Mouse (Mus musculus) cerebellum, adult 2 months (tissue): Measurements from ENCODE around the gene Pik3r1. TPM values are rescaled to one million over a fixed set of nuclear protein-coding genes. Genes with fewer than 3 reads are reported as not detected.

Experiments used
- DNase-seq, 2 experiments: peaks; one replicate each; pipeline ENCODE4 v3.0.0; 2021
- H3K27ac ChIP-seq: fragments of 200-500 bp; 2 replicates; pipeline ENCODE4 v1.5.1; 2012; ENCODE audit warnings: low read length, control low read depth, inconsistent platforms; ENCODE audit not compliant: insufficient read depth
- H3K27me3 ChIP-seq: fragments of 200-500 bp; 2 replicates; pipeline ENCODE4 v1.6.1; 2012; ENCODE audit warnings: inconsistent platforms, mild to moderate bottlenecking, low read length, moderate library complexity; ENCODE audit not compliant: control insufficient read depth, insufficient read depth
- H3K4me1 ChIP-seq: fragments of 200-500 bp; 2 replicates; pipeline ENCODE4 v1.6.1; 2011; ENCODE audit warnings: low read length; ENCODE audit not compliant: control insufficient read depth, insufficient read depth
- H3K4me3 ChIP-seq: fragments of 200-500 bp; replicated peaks from 2 replicates; pipeline ENCODE3; 2011; ENCODE audit warnings: mild to moderate bottlenecking, low read depth, low read length, control low read depth; ENCODE audit not compliant: insufficient read depth
- CTCF ChIP-seq: fragments of 200-500 bp; IDR thresholded peaks from 2 replicates; pipeline ENCODE4 v1.5.1; 2011; ENCODE audit warnings: low read depth, mild to moderate bottlenecking, control low read depth, low read length, moderate library complexity, borderline replicate concordance; ENCODE audit not compliant: insufficient read depth
- POLR2A ChIP-seq: fragments of 200-500 bp; IDR thresholded peaks from 2 replicates; pipeline ENCODE4 v1.6.1; 2011; ENCODE audit warnings: low read length, control low read depth, borderline replicate concordance; ENCODE audit not compliant: insufficient read depth
- WGBS: fragments of 180-500 bp; shearing (Covaris S2); methylation state at CpG from one replicate; pipeline ENCODE4 v1.1.7; 2018; 5-methylcytosine and 5-hydroxymethylcytosine counted together
- polyA plus RNA-seq: library from polyadenylated mRNA; depleted of rRNA; stranded (reverse); fragments of >200 nt; gene quantifications from 2 replicates; pipeline ENCODE4 v1.2.3, GENCODE M21; 2012

Gene Pik3r1
- polyA plus RNA-seq, 1 experiment: 44.9 TPM

- H3K4me3 ChIP-seq: no peak overlapping the region
- no peaks in the 10 kb centered on the region for H3K4me1 ChIP-seq
- 76% methylated on average over 6 of the region's 6 CpGs for WGBS
- DNase-seq: no peak
- TF ChIP-seq CTCF: no peak
- no peak for TF ChIP-seq POLR2A
- no peak overlapping the region for H3K27ac ChIP-seq
- H3K27me3 ChIP-seq: no peaks in the 10 kb centered on the region
Measured at GRCm38 (mm10) chr13:101742596-101742995, 25.4 kb downstream of the Pik3r1 start.

GRCm38 (mm10) chr13:101741530-101742309 is 26.3 kb downstream of the Pik3r1 start:
- Histone ChIP-seq H3K27me3 (no peaks in the 10 kb centered on the region), H3K4me3 (no peak overlapping the region), H3K4me1 (no peaks in the 10 kb centered on the region), H3K27ac (no peak overlapping the region)
- no peak for DNase-seq
- TF ChIP-seq POLR2A (no peak), CTCF (no peak)
- WGBS: 89% methylated on average over 11 of the region's 11 CpGs

GRCm38 (mm10) chr13:101739732-101740381 is 28.2 kb downstream of the Pik3r1 start:
- Histone ChIP-seq H3K4me1 (no peaks in the 10 kb centered on the region), H3K4me3 (no peak overlapping the region), H3K27ac (no peak overlapping the region), H3K27me3 (no peaks in the 10 kb centered on the region)
- 87% methylated on average over 4 of the region's 4 CpGs for WGBS
- DNase-seq: no peak
- TF ChIP-seq POLR2A (no peak), CTCF (no peak)

GRCm38 (mm10) chr13:101738769-101739168 is 29.2 kb downstream of the Pik3r1 start:
- Histone ChIP-seq H3K4me3 (no peak overlapping the region), H3K4me1 (no peaks in the 10 kb centered on the region), H3K27ac (no peak overlapping the region), H3K27me3 (no peaks in the 10 kb centered on the region)
- WGBS: 14% methylated on average over 6 of the region's 6 CpGs
- TF ChIP-seq POLR2A: no peak
- TF ChIP-seq CTCF: no peak
- DNase-seq: peak; percentile 26 to 42

- no peak overlapping the region for H3K27ac ChIP-seq
- no peaks in the 10 kb centered on the region for H3K27me3 ChIP-seq
- TF ChIP-seq POLR2A: no peak
- no peak for TF ChIP-seq CTCF
- 80% methylated on average over 16 of the region's 16 CpGs for WGBS
- no peaks in the 10 kb centered on the region for H3K4me1 ChIP-seq
- no peak overlapping the region for H3K4me3 ChIP-seq
- DNase-seq: no peak
Measured at GRCm38 (mm10) chr13:101736521-101737387, 31.3 kb downstream of the Pik3r1 start.

GRCm38 (mm10) chr13:101735364-101736120 is 32.5 kb downstream of the Pik3r1 start:
- TF ChIP-seq CTCF (peak; percentile 65; the same call in 1 of the 2 replicates), POLR2A (no peak)
- H3K4me1 ChIP-seq: no peaks in the 10 kb centered on the region
- 52% methylated on average over 8 of the region's 8 CpGs for WGBS
- H3K27ac ChIP-seq: no peak overlapping the region
- no peaks in the 10 kb centered on the region for H3K27me3 ChIP-seq
- peak in 1 of 2 experiments; percentile 26 for DNase-seq
- H3K4me3 ChIP-seq: no peak overlapping the region

- H3K4me3 ChIP-seq: no peak overlapping the region
- 91% methylated on average over 7 of the region's 7 CpGs for WGBS
- H3K4me1 ChIP-seq: no peaks in the 10 kb centered on the region
- H3K27ac ChIP-seq: no peak overlapping the region
- no peak for DNase-seq
- TF ChIP-seq CTCF (no peak), POLR2A (no peak)
- no peaks in the 10 kb centered on the region for H3K27me3 ChIP-seq
Measured at GRCm38 (mm10) chr13:101734227-101734626, 33.8 kb downstream of the Pik3r1 start.
